Mouse (Mus musculus) CH12.LX (cell line): ENCODE measurements around the gene Vmn1r203. TPM values are rescaled to one million over a fixed set of nuclear protein-coding genes. Genes with fewer than 3 reads are reported as not detected.

Experiments used
- DNase-seq: peaks from one replicate; pipeline ENCODE4 v3.0.0-alpha.2; 2013; ENCODE audit errors: extremely low read depth
- H3K27ac ChIP-seq: 2 replicates; pipeline ENCODE4 v1.5.1; 2012; ENCODE audit warnings: low read depth, mild to moderate bottlenecking, control low read depth, moderate library complexity; ENCODE audit not compliant: insufficient read depth
- H3K27me3 ChIP-seq: replicated peaks from 2 replicates; pipeline ENCODE3; 2012; ENCODE audit warnings: inconsistent platforms
- H3K36me3 ChIP-seq, 2 experiments: replicated peaks in 1 of 2; 2 replicates each; pipeline versions ENCODE3 to v1.6.1; 2012; ENCODE audit warnings: inconsistent platforms in 1 of 2, low read length in 1 of 2, mild to moderate bottlenecking in 1 of 2, mixed read lengths in 1 of 2, moderate library complexity in 1 of 2; ENCODE audit not compliant: control insufficient read depth in 1 of 2, insufficient read depth in 1 of 2
- H3K4me1 ChIP-seq, 2 experiments: 2 replicates each; pipeline ENCODE4 v1.6.1; 2012; ENCODE audit warnings: inconsistent platforms in 1 of 2, moderate library complexity in 1 of 2; ENCODE audit not compliant: insufficient read depth in 2 of 2, control insufficient read depth in 1 of 2
- H3K4me2 ChIP-seq: 2 replicates; pipeline ENCODE4 v1.6.1; 2012; ENCODE audit warnings: low read depth, mild to moderate bottlenecking, control low read depth; ENCODE audit not compliant: poor library complexity, insufficient read depth, severe bottlenecking
- H3K4me3 ChIP-seq, 3 experiments: fragments of 150-350 bp in 1 of 3; sonication (generic) in 1 of 3; replicated peaks in 1 of 3; 2 replicates each; pipeline versions ENCODE3 to v1.5.1; 2011 to 2012; ENCODE audit warnings: low read depth in 2 of 3, low read length in 2 of 3, mild to moderate bottlenecking in 2 of 3, moderate library complexity in 2 of 3, control low read depth in 1 of 3, improper control_type of control experiment in 1 of 3, inconsistent platforms in 1 of 3, mixed read lengths in 1 of 3; ENCODE audit not compliant: poor library complexity in 1 of 3
- H3K79me2 ChIP-seq: replicated peaks from 2 replicates; pipeline ENCODE4 v1.6.1; 2012; ENCODE audit warnings: mild to moderate bottlenecking, moderate library complexity; ENCODE audit not compliant: control insufficient read depth, poor library complexity, insufficient read depth, severe bottlenecking; ENCODE audit errors: extremely low read depth
- H3K9ac ChIP-seq: 2 replicates; pipeline ENCODE4 v1.6.1; 2012; ENCODE audit warnings: low read depth, mild to moderate bottlenecking, control low read depth, moderate library complexity; ENCODE audit not compliant: insufficient read depth
- H3K9me3 ChIP-seq: replicated peaks from 2 replicates; pipeline ENCODE3; 2012; ENCODE audit warnings: low read length, inconsistent platforms, mixed read lengths
- BHLHE40 ChIP-seq: IDR thresholded peaks from 2 replicates; pipeline ENCODE4 v1.6.1; 2011; ENCODE audit warnings: mild to moderate bottlenecking, low read depth, low read length, improper control_type of control experiment
- CHD2 ChIP-seq: IDR thresholded peaks from 2 replicates; pipeline ENCODE4 v1.6.1; 2011; ENCODE audit warnings: low read length, improper control_type of control experiment
- E2F4 ChIP-seq: IDR thresholded peaks from 2 replicates; pipeline ENCODE4 v1.6.1; 2011; ENCODE audit warnings: low read depth, low read length, improper control_type of control experiment; ENCODE audit not compliant: insufficient replicate concordance
- ELF1 ChIP-seq: IDR thresholded peaks from 2 replicates; pipeline ENCODE4 v1.6.1; 2014; ENCODE audit warnings: low read depth, mild to moderate bottlenecking, inconsistent platforms, low read length, improper control_type of control experiment
- EP300 ChIP-seq: IDR thresholded peaks from 2 replicates; pipeline ENCODE4 v1.6.1; 2011; ENCODE audit warnings: low read length, improper control_type of control experiment
- GABPA ChIP-seq: IDR thresholded peaks from 2 replicates; pipeline ENCODE4 v1.6.1; 2012; ENCODE audit warnings: low read depth, low read length, improper control_type of control experiment, inconsistent platforms; ENCODE audit not compliant: insufficient replicate concordance
- IRF4 ChIP-seq: IDR thresholded peaks from 2 replicates; pipeline ENCODE4 v1.6.1; 2014; ENCODE audit warnings: low read depth, mild to moderate bottlenecking, inconsistent platforms, low read length, improper control_type of control experiment
- KAT2A ChIP-seq: IDR thresholded peaks from 2 replicates; pipeline ENCODE4 v1.6.1; 2012; ENCODE audit warnings: low read length, improper control_type of control experiment, inconsistent platforms; ENCODE audit not compliant: insufficient replicate concordance
- MAFK ChIP-seq: IDR thresholded peaks from 2 replicates; pipeline ENCODE4 v1.6.1; 2011; ENCODE audit warnings: low read length, improper control_type of control experiment; ENCODE audit not compliant: insufficient replicate concordance
- MAZ ChIP-seq: IDR thresholded peaks from 2 replicates; pipeline ENCODE4 v1.6.1; 2012; ENCODE audit warnings: low read depth, mild to moderate bottlenecking, inconsistent platforms, low read length, improper control_type of control experiment, moderate library complexity
- MEF2A ChIP-seq: IDR thresholded peaks from 2 replicates; pipeline ENCODE4 v1.6.1; 2014; ENCODE audit warnings: low read depth, mild to moderate bottlenecking, inconsistent platforms, low read length, improper control_type of control experiment, borderline replicate concordance
- MXI1 ChIP-seq: IDR thresholded peaks from 2 replicates; pipeline ENCODE4 v1.6.1; 2011; ENCODE audit warnings: mild to moderate bottlenecking, low read depth, low read length, improper control_type of control experiment
- MYC ChIP-seq: IDR thresholded peaks from 2 replicates; pipeline ENCODE4 v1.6.1; 2011; ENCODE audit warnings: low read depth, mild to moderate bottlenecking, improper control_type of control experiment, low read length
- NELFE ChIP-seq: IDR thresholded peaks from 2 replicates; pipeline ENCODE4 v1.6.1; 2011; ENCODE audit warnings: low read depth, low read length, improper control_type of control experiment
- NRF1 ChIP-seq: IDR thresholded peaks from 2 replicates; pipeline ENCODE4 v1.6.1; 2014; ENCODE audit warnings: low read depth, mild to moderate bottlenecking, inconsistent platforms, low read length, improper control_type of control experiment, moderate library complexity
- POLR2A ChIP-seq: IDR thresholded peaks from 2 replicates; pipeline ENCODE4 v1.6.1; 2011; ENCODE audit warnings: low read depth, mild to moderate bottlenecking, improper control_type of control experiment, low read length
- POLR2AphosphoS2 ChIP-seq: IDR thresholded peaks from 2 replicates; pipeline ENCODE4 v1.6.1; 2011; ENCODE audit warnings: low read depth, low read length, improper control_type of control experiment
- RAD21 ChIP-seq: IDR thresholded peaks from 2 replicates; pipeline ENCODE4 v1.6.1; 2011; ENCODE audit warnings: low read depth, mild to moderate bottlenecking, low read length, improper control_type of control experiment, moderate library complexity
- SIN3A ChIP-seq: IDR thresholded peaks from 2 replicates; pipeline ENCODE4 v1.6.1; 2012; ENCODE audit warnings: low read length, improper control_type of control experiment, inconsistent platforms
- SMC3 ChIP-seq: IDR thresholded peaks from 2 replicates; pipeline ENCODE4 v1.6.1; 2011; ENCODE audit warnings: low read depth, low read length, improper control_type of control experiment
- TBP ChIP-seq: conservative IDR thresholded peaks from 2 replicates; pipeline ENCODE4 v1.6.1; 2011; ENCODE audit warnings: low read depth, low read length, improper control_type of control experiment
- TCF12 ChIP-seq: IDR thresholded peaks from 2 replicates; pipeline ENCODE4 v1.6.1; 2014; ENCODE audit warnings: low read depth, mild to moderate bottlenecking, inconsistent platforms, low read length, improper control_type of control experiment
- USF1 ChIP-seq: IDR thresholded peaks from 2 replicates; pipeline ENCODE4 v1.6.1; 2014; ENCODE audit warnings: low read depth, mild to moderate bottlenecking, inconsistent platforms, low read length, improper control_type of control experiment
- ZC3H11A ChIP-seq: IDR thresholded peaks from 2 replicates; pipeline ENCODE4 v1.6.1; 2012; ENCODE audit warnings: low read depth, mild to moderate bottlenecking, inconsistent platforms, low read length, improper control_type of control experiment
- ZNF384 ChIP-seq: IDR thresholded peaks from 2 replicates; pipeline ENCODE4 v1.6.1; 2012; ENCODE audit warnings: low read depth, low read length, improper control_type of control experiment, inconsistent platforms
- dilution Hi-C: fragments of 300-500 bp; cut with MboI; formaldehyde crosslinking; loops from 2 replicates; pipeline ENCODE4 v1.14.3; 2020; ENCODE audit warnings: low sequenced_read_pairs; ENCODE audit not compliant: extremely low pct_unique_long_range_greater_than_20kb, extremely low pct_ligation_motif_present
- in situ Hi-C: fragments of 300-500 bp; cut with MboI; formaldehyde crosslinking; loops from 3 replicates; pipeline ENCODE4 v1.14.3; 2019; ENCODE audit warnings: low sequenced_read_pairs, low pct_ligation_motif_present, low pct_unique_long_range_greater_than_20kb, mixed read lengths
- polyA plus RNA-seq: library from polyadenylated mRNA; unstranded; fragments of >175 nt; gene quantifications from 2 replicates; pipeline ENCODE4 v1.2.1, GENCODE M21; 2012; ENCODE audit warnings: low read depth; ENCODE audit not compliant: insufficient read length
- total RNA-seq, 2 experiments: library from RNA; depleted of rRNA; stranded (reverse); fragments of 300-350 nt in 1 of 2; fragments of >200 nt in 1 of 2; gene quantifications; 2 replicates each; pipeline ENCODE4 v1.2.3; 2012 to 2014

Gene Vmn1r203
- total RNA-seq (2012; rRNA removed): 0.04 TPM in 2 replicates
- 0.08 and 0.14 TPM in 2 replicates for total RNA-seq (2014; rRNA removed)
- 0.05 and 0.06 TPM in 2 replicates for polyA plus RNA-seq

DNA sequence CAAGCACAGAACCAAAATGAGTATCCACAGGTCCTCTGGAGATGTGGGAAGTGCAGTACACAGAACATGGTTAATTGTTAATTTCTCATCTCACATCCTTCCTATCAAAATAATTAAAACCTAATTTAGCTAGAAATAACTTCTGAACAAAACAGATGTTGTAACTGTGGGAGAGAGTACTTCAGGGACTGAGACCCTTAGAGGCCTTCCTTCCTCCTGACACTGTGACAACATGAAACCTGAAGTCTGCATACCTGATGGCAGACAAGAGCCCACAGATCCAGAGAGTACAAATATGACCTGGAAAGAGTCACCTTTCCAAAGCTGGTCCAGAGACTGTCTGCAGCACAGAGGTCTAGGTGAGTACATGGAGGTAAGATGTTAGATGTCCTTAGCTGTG is at the start of gene Vmn1r203:
Vmn1r203 (plus strand) TSS at position 301 of the 400 bp plus-strand sequence.
- Histone ChIP-seq H3K79me2 (no peaks in the 10 kb centered on the region), H3K4me1 (peaks cover 0 to 4% of the 10 kb centered on the region in 2 experiments; a peak in 1 of 4 replicates), H3K27ac (no peak within 1 kb of the TSS), H3K9ac (no peak within 1 kb of the TSS), H3K4me3 (no peak within 1 kb of the TSS), H3K27me3 (no peaks in the 10 kb centered on the region), H3K36me3 (no peaks in the 10 kb centered on the region), H3K9me3 (no peaks in the 10 kb centered on the region), H3K4me2 (no peak within 1 kb of the TSS)
- dilution Hi-C loops: no loop called here
- in situ Hi-C loops: no loop called here
- DNase-seq: no peak
- TF ChIP-seq POLR2AphosphoS2: no peak
- no peak for TF ChIP-seq TBP
- no peak for TF ChIP-seq BHLHE40
- no peak for TF ChIP-seq TCF12
- no peak for TF ChIP-seq ZC3H11A
- no peak for TF ChIP-seq ZNF384
- TF ChIP-seq NRF1: no peak
- no peak for TF ChIP-seq MAFK
- no peak for TF ChIP-seq E2F4
- no peak for TF ChIP-seq IRF4
- TF ChIP-seq EP300: no peak

DNA sequence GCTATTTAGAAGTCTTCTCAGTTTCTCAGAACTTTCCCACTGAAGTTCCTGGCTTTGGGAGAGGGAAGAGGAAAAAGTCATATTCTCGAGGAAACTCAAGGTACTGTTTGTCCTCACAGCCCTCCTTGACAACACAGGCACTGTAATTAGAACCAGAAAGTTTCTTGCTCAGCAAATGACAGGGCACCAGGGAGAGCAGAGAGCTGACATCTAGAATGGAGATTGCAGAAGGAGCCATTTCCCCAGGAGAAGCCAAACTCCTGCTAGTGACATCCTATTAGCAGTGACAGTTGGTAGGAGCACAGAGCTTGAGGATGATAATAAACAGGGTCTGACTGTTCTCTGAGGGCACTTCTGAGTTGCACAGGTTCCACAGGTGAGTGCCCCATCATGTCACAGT is 46.3 kb upstream of the Vmn1r203 start, which contains the start of gene Vmn1r201:
Vmn1r201 (plus strand) TSS at position 301 of the 400 bp plus-strand sequence.
- no peaks in the 10 kb centered on the region for H3K27me3 ChIP-seq
- DNase-seq: no peak
- H3K36me3 ChIP-seq: no peaks in the 10 kb centered on the region
- H3K9me3 ChIP-seq: no peaks in the 10 kb centered on the region
- no peak for TF ChIP-seq RAD21
- TF ChIP-seq KAT2A: no peak
- TF ChIP-seq ZNF384: no peak
- TF ChIP-seq TBP: no peak
- no peak for TF ChIP-seq NRF1
- TF ChIP-seq POLR2A: no peak
- no peak for TF ChIP-seq ELF1
- TF ChIP-seq GABPA: no peak
- TF ChIP-seq USF1: no peak
- TF ChIP-seq ZC3H11A: no peak
- TF ChIP-seq MXI1: no peak
- TF ChIP-seq MEF2A: no peak
- TF ChIP-seq IRF4: no peak
- TF ChIP-seq NELFE: no peak
- no peak for TF ChIP-seq MAZ
- TF ChIP-seq SIN3A: no peak
- TF ChIP-seq SMC3: no peak
- no peak for TF ChIP-seq MYC
- TF ChIP-seq CHD2: no peak
- no peak within 1 kb of the TSS for H3K9ac ChIP-seq
- peaks cover 0 to 6% of the 10 kb centered on the region in 2 experiments; a peak in 2 of 4 replicates for H3K4me1 ChIP-seq
- dilution Hi-C loops (no loop called here), in situ Hi-C loops (no loop called here)
- H3K79me2 ChIP-seq: no peaks in the 10 kb centered on the region
- no peak within 1 kb of the TSS for H3K27ac ChIP-seq
- H3K4me2 ChIP-seq: no peak within 1 kb of the TSS
- H3K4me3 ChIP-seq: no peak within 1 kb of the TSS
